Mouse (Mus musculus) CD8-positive naive resting alpha-beta T cell, adult 2 months (primary cell): ENCODE measurements around the gene Iqsec1.
A peak's percentile ranks its signal among the peaks of the same experiment; 100 is the strongest.

Experiments
- DNase-seq, 2 experiments: peaks; one replicate each; pipeline ENCODE4 v3.0.0; 2022; ENCODE audit warnings: low read depth in 2 of 2, low spot score in 2 of 2

Gene Iqsec1

DNA sequence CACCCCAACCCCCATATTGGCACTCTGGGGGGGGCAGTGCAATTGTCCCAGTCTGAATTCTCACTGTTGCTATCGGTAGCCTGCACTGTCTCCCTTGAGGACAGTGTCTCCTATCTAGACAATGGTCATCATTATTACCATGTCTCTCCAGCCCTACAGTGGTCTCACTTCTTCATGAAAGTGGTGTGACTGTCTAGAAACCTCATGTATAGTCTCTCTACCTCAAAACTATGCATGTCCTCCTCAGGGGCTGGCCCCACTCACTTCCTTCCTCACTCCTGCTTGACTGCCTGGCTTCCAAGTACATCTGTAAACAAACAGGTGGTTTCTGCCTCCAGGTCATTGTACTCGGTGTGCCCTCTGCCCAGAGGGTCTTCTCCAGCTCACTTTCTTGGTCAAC, 230.3 kb downstream of the Iqsec1 start:
- no peak for DNase-seq

DNA sequence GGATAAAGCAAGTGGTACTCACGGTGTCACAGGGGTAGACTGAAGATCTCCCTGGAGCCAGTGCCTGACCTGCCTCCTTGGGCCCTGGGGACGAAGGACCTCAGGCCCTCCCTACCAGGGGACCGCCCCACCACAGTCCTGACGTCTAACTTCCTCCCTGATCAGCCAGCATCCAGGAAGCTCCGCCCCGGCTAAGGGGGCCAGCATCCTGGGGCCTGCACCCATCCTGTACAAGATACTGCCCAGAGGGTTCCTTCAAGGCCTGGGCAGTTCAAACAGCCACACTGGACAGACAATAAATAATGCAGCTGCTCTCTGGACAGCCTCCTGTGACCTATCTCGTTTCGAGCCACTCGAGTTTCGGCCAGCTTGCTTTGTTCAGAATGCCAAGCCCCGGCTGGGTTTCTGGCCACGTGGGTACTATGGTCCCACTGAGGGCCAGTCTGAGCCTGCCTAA, 231.0 kb downstream of the Iqsec1 start:
- DNase-seq = peak in 1 of 2 experiments; percentile 53

DNA sequence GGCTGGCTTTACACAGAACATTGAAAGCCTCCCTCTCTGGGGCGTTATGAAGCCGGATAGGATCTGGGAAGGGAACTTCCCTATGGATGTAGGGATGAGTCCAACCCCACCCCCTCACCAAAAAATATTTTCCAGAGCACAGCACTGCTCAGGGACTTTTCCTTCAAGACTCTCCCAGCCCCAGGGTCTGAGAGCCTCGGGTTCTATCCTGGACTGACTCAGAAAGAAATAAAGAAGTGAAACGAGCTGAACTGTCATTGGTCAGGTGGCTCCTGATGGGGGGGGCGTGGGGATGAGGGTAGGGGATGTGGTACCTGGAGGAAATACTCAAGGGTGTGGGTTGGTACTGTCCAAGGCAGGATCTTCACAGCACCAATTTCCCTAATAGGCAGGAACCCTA, 231.9 kb downstream of the Iqsec1 start:
- DNase-seq = no peak

DNA sequence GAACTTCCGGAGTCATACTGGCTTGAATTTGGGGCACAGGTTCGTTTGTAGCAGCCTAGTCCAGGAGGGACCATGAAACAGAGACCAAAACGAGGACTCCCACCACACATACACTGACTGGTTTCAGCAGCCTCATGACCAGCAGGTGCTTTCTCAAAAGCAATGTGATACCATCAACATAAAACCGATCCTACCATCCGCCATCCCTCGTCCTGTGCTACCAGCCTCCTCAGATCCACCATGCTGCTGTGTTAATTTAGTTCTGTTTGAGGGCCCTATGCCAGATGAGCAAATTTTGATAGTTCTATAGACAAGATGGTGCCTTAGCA, 232.9 kb downstream of the Iqsec1 start:
- no peak for DNase-seq

DNA sequence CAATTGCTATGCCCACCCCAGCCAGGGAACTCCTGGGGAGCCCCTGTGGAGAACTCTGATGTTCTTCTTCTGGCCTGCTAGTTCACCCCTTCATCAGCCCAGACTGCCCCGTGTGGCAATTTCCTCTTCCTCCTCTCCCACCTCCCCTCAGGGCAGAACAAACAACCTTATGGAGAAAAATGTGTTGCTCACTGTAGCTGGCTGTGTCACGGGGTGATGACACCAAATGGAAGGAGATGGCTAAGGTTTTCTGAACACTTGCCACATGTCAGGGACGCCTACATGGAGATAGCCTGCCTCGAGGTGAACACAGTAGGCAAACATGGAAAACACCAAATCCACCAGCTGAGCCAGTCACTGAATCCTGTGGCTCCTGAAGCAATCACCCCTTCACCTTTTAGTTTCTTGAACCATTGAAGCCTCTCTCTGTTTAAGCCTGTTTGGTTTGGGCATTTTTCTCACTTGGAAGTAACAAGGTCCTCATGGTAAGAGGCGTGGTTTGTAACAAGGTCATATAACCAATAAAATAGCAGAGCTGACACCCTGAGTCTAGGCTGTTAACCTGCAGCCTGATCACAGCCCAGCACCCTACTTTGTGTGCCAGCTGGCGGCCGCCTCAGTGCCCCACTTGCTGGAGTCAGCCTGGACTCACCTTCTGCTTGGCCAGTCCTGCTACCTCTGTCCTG, 233.4 kb downstream of the Iqsec1 start:
- no peak for DNase-seq

DNA sequence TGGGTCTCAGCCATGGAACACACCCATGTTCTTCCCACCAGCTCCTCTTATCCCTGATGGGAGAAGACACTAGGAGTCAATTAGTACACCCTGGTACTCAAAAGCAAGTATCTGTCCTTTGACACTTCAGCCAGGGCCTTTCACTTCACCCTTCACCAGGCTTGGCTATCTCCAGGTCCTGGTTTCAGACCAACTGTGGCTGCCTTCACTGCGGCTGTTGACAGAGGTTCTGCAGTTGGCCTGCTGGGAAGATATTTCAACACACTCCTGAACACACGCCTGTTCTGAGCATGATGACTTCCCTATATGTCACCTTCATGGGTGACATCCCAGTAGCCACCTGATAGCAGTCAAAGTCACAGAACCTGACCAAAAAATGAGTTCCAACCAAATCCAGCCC, 234.4 kb downstream of the Iqsec1 start:
- no peak for DNase-seq

DNA sequence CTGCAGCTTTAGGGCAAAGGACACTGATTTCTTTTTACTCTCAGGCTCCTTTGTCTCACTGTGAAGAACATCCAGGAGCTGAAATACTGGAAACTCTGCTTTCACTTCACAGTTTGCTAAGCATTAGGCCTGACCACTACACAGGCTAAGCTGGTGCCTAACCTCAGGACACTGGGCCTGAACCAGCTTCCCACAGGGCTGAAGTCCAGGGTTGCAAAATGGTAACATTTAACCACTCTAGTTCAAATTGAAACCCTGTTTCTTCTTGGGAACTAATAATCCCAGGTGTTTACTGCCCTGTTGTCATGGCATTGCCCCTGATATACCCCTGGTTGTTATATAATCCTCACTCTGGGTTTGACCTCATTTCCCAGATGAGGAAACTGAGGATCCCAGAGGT, 234.8 kb downstream of the Iqsec1 start:
- DNase-seq = no peak

DNA sequence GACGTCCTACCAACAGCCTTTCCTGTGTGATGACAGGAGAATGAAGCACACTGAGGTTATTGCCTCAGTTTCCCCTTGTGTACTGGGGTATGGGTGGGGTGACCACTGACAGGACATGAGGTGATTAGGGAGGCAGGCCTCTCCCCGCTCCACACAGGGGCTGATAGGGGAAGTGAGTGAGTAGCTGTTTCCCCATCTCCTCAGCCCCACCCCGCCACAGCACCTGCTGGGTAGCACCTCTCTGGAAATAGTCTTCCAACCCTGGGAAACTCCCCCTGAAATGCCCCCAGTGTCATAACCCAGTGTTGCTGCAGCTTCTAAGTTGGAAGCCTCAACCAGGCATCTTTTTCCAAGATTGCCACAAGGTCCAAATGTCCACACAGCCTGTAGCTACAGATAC, 236.9 kb downstream of the Iqsec1 start:
- no peak for DNase-seq

DNA sequence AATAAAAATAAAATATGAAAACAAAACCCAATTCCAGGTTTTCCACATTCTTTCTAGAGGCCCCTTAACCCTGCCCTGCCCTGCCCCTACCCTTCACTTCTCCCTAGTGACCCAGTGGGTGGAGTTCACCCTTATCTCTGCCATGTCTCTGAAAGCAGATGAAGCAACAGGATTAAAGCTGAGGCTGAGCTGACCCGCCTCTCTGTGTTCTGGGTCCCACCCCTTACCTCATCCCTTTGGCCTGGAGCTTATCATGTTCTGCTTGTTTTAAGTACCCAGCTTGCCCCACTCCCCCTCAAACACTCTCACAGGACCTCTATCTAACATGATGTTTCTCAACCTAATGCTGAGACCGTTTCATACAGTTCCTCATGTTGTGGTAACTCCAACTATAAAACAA, 238.4 kb downstream of the Iqsec1 start:
- DNase-seq = no peak

DNA sequence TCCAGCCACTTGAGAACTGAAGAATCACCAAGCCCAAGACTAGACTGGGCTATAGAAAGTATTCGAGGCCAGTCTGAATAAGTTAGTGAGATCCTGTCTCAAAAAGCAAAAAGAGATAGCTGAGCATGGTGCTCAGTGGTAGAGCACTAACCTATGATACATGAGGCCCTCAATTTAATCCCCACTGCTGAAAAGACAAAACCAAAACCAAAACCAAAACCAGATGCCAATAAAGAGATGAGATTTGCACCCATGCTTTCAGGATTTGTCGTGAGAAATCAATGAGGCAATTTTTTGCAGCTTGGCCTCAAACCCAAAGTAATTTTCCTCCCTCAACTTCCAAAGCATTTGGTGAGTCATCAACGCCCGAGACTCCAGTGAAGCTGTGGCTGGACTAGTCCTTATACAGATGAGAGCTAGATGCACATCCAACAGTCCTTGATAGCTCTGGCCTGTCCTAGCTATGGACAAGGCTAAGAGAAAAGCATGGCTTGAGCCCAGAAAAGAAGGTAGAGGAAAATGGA, 239.0 kb downstream of the Iqsec1 start:
- DNase-seq = no peak

DNA sequence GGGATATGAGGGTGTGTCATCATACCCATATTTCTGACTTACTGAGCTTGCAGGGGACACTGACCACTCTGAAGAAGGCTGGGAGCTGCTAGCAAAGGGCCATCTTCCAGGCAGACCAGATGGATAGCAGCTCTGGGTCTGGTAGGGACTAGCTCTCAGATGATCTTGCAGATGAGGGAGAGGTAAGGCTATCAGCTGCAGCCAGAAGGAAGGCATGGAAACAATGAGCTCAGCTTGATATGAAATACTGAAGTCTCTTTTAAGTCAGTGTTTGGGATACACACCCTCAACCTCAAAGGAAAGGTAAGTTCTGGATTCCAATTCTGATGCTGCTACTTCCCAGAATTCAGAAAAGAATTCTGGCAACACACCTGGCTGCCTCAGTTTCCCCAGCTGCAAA, 239.5 kb downstream of the Iqsec1 start:
- DNase-seq = no peak

DNA sequence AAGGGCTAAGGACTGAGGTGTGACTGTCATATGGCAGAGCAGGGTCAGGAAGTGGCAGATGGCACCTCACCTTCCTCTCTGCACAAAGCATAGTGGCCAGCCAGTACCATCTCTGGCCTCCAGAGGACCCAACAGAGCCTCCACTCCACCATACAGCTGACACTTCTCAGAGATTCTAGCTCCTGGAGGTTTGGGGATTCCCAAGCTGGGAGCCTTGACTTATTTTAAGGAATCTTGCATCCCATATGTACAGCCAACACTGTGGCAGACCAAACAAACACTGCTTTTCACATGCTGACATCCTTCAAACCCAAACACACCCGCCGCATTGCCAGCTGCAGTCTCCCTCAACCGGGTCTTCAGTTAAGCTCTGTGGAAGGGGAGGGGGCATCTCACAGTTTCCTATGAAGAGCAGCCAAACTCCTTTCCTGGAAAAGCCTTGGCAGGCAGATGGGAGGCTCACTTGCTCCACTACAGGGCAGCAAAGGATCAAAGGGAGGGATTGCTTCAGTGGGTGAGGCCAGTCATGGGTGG, 242.1 kb downstream of the Iqsec1 start:
- peak in 1 of 2 experiments; percentile 33 for DNase-seq

DNA sequence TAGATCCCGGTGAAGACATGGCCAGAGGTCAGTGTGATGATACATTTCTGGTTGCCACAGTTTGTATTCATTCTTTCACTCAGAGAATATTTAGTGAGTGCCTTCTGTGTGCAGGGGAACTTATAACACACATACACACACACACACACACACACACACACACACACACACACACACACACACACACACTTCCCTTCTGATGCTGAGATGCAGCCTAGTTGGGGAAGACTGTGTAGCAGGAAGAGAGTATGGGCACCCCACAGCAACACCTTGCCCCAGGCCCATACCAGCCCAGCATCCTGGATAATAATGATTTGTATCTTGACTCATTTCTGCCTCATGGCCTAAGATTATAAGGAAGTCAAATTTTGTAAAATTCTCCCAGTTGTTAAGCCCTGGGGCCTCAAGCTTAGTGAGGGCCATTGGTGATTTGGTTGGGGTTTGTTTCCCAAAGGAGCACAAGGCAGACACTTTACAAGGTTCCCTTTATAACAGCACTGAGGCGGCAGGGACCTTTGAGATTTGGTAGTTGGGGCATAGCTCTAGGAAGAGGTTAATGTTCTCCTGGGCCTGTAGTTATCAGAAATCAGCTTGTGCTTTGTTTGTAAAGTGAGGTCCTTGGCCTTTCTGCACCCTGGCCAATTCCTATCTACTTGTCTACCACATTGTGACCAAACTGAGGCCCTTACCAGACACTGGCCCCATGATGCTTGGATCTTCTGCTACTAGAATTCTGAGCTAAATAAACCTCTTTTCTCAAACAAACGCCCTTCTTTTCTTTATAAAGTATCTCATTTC, 242.9 kb downstream of the Iqsec1 start:
- no peak for DNase-seq

DNA sequence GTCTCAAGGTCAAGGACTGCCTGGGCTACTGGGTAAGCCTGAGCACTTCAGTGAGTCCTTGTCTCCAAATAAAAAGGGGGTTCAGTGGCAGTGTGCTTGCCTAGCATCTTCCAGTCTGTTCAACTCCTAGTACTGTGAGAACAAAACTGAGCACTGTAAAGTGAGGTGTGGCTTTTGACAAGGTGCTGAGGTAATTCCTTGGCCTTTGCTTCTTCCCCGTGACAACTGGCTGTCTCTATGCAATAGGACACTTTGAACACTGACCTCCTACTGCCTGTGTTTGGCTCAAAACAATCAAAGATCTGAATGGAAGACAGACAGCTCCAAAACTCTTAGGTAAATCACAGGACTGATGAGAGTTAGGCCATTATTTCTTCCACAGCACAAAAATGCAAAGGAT, 246.0 kb downstream of the Iqsec1 start:
- no peak for DNase-seq

DNA sequence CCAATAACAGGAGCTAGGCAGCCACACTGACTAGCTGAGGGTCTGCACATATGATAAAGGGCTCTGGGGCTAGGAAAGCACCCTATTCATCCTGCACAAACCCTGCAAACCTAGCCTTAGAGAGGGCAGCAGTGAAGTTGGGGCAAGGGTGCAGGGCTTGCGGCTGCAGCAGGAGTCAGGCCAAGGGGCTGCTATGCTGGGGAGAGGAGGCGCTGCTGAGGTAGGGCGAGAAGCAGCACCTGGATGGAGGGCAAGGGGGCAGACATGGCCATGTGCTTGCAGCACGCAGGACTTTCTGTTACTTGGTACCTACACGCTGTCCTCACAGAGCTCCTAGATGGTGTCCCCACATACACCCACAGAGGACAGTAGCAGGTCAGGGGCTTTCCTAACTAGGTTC, 246.8 kb downstream of the Iqsec1 start:
- no peak for DNase-seq

DNA sequence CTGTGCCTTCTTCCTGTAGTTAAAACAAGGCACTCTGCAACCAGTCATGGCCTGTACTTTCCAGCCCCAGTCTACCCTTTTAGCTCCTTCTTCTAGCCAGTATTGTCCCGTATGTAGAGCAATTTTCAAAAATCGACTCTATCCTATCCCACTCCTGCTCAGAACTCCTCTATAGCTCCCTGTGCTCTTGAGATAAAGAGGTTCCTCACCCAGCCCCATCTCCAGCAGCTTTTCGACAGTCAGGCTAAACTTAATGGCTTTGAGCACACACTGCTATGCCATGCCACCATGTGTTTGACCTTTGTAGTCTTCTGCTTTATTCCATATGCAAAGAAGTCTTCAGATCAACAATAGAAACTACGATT, 247.4 kb downstream of the Iqsec1 start:
- no peak for DNase-seq

DNA sequence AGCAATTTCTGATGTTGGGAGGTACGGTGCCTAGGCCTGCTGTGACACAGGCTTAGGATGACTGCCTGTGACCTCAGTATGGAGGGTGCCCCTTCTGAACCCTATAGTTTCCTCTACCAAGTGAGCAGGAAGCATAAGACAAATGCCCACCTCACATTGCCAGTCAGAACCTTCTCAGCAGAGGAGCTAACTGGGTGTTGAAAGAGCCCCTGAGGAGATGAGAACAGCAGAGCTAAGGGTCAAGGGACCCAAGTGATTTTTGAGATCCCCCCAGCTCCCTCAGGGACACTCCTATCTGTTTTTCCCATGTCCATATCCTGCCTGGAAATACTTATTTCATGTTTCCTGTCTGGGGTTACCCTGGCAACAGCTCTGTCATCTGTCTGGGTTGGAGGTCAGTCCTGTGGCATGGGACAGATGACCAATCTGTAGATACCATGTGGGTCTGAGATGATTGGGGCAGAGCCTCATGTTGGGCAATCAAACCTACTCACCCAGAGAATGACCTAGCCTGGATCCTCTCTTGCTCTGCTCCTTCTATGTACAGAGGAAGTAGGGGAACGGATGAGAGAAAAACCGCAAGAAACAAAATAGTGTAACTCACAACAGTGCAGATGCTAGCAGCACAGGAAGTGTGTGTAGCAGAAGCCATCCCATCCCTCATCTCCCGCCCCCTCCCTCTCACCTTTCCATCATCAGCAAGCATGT, 248.0 kb downstream of the Iqsec1 start:
- peak; percentile 44 to 63 for DNase-seq

DNA sequence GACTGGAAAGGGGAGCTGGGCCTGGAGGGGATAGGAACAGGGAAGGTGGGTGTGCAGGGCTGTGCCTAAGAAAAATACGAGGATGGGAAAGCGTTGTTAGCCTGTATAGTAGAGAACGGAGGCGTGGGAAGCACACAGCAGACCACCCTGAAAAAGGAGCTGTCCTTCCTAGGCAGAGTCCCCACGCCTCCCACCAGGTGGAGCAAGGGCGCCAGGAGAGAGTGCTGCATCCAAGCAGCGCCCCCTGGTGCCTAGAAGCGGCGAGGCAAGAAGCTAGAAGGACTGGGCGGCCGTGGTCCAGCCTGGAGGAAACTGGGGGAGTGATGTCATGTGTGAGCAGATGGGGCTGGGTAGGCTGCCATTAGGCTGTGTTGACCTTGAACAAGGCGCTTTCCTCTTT, 251.1 kb downstream of the Iqsec1 start:
- peak; percentile 89 to 93 for DNase-seq

DNA sequence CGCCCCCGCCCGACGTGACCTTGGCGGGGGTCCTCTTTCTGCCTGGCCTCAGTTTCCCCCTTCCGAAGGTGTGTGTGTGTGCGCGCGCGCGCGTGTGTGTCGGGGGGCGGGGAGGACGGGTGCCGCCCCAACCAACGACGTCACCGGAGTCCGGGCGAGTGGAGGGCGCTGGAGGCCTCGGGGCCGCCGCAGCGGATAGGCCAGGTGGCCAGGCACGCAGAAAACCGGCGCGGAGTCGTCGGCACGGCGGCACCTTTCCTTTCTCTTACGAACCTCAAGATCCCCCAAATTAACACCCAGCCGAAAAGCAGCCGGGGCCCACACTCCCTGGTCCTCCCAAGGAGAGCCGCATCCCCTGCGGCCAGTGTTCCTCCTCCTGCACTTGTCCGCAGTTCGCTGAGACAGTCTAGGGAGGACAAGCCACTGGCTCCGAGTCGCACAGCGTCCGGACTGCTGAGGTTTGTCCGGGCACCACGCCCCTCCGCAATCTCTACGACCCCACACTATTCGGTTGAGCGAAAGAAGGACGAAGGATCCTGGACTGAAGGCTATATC, 251.7 kb downstream of the Iqsec1 start:
- no peak for DNase-seq

DNA sequence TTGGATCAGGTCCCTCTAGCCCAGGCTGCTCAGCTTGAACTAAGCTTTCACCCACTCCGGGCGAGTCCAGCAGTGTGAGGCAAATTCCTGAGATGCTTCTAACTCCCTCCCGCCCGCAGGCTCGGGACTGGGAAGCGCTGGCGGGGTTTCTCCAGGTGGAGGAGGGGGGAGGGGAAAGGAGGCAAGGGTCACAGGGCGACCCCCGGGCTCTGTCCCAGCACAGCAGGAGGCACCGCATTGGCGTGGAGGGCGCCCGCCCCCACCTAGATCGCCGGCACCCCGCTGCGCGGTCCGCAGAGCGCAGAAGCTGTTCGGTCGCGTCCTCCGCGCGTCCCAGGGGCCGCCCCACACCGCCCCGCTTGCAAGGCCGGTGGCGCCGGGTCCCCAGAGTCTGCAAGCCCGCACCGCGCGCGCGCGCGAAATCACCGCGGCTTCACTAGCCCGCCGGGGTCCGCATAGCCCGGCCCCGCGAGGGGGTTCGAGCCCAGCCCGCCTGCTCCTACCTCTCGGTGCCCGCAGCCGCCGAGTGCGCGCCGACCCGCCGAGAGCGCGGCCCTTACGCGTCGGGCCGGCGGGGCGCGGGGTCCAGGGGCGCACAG, 252.3 kb downstream of the Iqsec1 start:
- no peak for DNase-seq

DNA sequence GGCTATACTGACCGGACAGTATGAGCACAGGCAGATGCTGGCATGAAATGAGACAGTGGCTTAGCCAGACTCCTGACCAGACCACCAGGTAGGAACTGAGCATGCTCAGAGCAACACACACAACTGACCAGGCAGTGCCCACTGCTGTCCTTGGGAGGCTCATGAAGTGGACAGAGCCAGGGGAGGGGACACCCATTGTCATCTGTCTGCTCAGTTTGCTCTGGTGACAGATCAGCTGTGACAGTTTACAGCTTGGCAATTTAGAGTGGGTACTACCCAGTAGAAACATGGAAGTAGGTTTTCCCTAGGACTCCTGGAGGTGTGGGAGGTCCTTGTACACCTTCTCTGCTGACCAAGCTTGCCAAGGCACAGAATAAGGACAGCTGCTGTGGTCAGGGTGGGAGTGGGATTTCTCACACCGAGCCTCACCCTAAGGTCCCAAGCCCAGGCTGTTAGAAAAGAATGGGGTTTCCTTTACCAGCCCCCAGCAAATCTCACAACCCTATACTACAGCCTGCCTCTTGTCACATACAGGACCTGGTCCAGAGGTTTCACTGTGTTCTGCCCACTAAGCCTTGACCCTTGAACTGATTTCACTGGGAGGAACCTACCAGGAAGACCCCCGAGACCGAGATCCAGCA, 253.0 kb downstream of the Iqsec1 start:
- no peak for DNase-seq
